Mouse (Mus musculus) c-Kit-positive CD71-positive TER-119-positive erythroid progenitor cells, embryonic 14.5 days (primary cell): ENCODE results near the gene Epha2.
A peak's percentile ranks its signal among the peaks of the same experiment; 100 is the strongest.

Experiments
- DNase-seq: peaks from one replicate; pipeline ENCODE4 v3.0.0-alpha.2; 2013; ENCODE audit warnings: low spot score

Epha2 gene

DNA sequence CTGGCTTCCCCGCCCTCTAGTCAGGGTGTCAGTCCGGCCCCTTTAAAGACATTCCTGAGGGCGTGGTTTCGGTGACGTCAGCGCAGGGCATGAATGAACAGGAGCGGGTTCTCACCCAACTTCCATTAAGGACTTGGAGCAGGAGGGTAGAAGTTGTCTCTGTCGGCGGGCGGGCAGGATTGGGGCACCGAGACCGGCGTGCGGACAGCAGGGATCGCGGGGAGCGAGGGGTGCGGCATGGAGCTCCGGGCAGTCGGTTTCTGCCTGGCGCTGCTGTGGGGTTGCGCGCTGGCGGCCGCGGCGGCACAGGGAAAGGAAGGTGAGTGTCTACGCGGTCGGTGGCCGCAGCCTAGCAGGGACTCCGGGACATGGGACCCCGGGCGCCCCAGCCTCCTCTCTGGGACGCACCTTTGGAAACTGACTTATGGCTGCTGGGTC, at the start of gene Epha2:
TSS of gene Epha2 (plus strand) at position 125 of the 438 bp plus-strand sequence.
- DNase-seq = peak; percentile 14

DNA sequence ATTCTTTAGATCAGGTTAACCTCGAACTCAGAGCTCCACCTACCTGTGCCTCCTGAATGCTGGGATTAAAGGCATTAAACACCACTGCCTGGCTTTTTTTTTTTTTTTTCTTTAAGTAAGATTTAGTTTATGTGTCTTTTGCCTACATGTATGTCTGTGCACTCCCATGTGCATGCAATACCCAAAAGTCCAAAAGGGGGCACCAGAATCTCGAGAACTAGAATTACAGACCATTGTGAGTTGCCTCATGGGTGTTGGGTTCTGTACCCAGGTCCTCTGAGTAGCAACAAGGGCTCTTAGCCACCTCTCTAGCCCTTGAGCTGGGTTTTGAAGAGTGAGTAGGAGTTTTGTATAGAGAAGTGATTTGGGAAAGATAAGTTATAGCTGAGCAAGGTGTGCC, 48.4 kb upstream of the Epha2 start:
- DNase-seq = no peak

DNA sequence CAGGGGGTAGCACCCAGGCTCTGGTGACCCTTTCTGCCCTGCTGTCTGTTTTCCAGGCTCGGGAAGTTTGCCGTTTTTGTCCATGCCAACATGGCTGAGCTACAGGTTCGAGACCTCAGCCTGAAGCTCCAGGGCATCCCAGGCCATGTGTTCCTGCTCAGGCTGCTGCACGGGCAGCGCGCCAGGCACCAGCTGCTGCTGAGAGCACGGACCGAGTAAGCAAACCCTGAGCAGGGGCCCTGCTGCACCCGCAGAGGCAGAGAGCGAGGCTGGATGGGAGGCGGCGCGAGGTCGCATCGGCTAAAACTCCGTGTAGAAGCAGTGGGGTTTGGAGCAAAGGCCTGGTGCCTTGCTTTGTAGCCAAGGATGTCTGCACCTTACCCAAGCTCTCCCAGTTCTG, 46.8 kb upstream of the Epha2 start:
- DNase-seq = no peak

DNA sequence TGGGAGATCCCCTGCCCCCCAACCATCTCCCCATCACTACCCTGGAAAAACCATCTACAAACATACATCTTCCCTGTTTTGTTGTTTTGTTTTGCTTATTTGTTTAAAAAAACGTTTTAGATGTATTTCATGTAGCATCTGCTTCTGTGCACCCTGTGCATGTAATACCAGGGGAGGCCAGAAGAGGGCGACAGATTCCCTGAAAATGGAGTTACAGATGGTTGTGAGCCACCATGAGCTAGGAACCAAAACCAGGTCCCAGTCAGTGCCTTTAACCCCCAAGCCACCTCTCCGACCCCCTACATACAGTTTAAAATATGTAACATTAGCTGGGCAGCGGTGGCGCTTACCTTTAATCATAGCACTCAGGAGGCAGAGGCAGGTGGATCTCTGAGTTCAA, 43.6 kb upstream of the Epha2 start:
- DNase-seq = no peak

DNA sequence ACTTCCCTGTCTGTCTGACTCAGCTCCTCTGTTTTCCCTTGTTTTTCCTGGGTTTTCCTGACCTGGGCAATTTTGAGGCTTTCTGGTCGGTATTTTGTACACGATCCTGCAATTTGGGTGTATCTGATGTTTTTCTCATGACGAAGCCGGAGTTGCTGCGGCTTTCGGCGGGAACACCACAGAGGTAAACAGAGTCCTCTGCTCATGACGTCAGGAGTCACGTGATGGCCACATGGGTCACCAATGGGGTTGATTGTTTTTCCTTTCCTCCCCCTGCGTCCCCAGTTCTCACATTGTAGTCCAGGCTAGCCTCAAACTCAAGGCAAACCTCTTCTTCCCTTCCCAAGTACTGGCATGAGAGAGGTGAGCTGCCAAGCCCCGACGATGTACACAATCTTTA, 41.6 kb upstream of the Epha2 start:
- no peak for DNase-seq

DNA sequence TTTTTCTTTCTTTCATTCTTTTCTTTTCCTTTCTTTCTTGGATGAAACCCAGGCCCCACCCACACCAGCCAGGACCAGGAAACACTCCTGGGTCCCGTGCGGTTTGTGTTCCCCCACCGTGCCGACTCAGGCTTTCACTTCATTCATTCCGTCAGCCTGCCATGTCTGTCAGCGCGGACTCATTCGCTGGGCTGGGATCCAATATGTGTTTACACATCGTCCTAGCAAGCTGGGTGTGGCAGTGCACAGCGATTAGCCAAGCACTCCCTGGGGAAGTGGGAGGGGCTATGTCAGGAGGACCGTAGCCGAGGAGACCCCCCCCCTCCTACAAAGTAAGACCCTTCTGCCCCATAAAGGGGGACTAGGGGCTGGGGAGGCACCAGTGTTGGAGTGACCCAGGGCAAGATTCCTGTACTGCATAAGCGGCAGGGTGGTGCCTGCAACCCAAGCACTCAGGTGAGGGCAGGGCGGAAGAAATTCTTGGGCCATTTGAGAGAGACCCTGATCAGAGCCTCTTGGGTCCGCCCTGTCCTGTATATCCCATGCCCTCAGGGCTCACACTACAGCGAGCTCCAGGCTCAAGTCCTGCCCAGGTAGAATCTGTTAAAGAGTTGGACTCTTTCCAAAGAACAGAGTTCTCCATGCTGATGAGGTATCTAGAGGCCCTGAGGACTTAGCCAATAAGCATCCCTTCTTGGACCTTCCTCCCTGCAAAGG, 40.9 kb upstream of the Epha2 start:
- DNase-seq = no peak

DNA sequence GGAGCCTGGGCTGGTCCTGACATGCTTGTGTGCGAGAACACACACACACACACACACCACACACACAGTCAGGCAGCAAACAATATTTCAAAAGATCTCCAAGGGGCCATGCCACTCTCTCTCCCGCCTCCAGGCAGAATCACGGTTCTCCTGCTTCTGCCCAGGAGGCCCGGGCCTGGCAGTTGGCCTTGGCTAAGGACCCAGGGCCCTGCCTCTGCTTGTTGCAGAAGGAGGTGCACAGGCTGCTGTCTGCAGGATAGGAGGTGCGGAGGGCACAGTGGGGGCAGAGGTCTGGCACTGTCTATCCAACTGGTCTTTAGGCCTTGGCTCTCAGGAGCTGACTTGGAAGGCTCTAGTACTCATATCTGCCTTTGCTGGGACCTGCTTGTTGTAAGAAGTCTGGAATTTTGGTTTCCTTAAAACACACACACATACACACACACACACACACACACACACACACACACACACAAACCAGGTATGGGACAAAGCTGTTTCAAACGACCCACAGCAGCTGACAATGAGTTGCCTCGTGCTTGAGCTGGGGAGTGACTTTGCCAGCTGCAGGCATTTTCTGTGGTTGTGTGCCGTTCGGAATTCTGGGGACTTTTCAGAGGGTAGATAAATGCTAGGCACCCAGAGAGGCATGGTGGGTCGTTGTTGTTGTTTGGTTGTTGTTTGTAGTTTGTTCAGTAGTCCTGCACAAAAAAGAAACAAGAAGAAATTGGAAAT, 38.0 kb upstream of the Epha2 start:
- DNase-seq = no peak

DNA sequence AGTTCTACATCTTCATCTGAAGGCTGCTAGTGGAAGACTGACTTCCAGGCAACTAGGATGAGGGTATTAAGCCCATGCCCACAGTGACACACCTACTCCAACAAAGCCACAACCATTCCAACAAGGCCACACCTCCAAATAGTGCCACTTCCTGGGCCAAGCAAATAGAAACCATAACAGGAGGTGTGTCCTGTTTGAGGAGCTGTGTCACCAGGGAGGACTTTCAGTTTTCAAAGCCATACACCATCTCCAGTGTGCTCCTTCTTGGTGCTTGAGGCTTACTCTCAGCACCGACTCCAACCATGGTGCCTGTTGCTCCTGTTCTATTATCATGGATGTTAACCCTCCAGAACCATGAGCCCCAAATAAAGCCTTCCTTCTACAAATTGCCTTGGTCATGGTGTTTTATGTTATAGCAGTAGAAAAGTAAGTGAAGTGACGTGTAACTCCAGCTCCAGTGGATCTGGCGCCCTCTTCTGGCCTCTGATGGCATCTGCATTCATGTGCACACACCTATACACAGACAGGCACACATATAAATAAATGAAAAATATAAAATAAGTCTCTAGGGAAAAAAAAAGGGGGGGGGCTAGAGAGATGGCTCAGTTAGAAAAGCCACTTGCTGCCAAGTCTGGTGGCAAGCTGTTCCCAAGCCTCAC, 34.9 kb upstream of the Epha2 start:
- no peak for DNase-seq

DNA sequence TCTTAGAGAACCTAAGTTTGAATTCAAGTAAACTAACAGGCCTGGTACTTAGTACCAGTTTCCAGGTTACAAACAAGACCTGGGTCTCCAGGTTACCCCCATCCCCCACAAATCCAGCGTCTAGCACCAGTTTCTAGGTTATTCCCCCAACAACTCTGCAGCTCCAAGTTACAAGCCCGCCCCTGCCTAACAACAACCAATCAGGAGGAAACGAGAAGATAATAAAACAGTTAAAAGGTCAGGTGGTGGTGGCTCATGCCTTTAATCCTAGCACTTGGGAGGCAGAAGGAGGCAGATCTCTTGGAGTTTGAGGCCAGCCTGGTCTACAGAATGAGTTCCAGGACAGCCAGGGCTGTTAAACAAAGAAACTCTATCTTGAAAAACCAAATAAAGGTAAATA, 33.8 kb upstream of the Epha2 start:
- DNase-seq = no peak

DNA sequence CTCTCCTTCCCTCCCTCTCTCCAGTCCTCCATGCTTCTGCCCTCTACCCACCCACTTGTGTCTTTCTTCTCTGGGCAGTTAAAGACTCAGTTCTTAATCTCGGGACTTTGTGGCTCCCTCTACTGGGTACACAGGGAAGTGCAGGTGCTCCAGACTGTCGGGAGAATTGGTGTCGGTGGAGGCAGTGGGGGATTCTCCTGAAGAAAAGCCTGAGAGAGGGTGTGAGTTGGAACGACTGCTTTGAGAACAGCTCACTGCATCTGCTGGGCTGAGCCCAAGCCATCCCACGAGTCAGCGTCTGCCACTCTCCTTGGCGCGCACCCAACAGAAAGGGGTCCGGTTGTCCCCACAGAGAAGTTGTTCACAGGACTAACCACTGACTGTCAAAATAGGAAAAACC, 33.2 kb upstream of the Epha2 start:
- DNase-seq = peak; percentile 47

DNA sequence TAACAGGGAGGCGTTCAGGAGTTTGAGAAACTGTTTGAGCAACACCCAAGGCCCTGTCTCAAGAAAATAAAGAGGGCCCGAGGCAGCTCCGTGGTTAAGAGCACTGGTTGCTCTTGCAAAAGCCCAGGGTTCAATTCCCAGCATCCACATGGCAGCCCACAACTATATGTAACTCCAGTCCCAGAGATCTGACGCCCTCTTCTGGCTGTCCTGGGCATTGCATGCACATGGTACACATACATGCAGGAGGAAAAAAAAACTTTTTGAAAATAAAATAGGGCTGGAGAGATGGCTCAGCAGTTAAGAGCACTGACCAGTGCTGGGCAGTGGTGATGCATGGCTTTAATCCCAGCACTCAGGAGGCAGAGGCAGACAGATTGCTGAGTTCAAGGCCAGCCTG, 32.7 kb upstream of the Epha2 start:
- no peak for DNase-seq

DNA sequence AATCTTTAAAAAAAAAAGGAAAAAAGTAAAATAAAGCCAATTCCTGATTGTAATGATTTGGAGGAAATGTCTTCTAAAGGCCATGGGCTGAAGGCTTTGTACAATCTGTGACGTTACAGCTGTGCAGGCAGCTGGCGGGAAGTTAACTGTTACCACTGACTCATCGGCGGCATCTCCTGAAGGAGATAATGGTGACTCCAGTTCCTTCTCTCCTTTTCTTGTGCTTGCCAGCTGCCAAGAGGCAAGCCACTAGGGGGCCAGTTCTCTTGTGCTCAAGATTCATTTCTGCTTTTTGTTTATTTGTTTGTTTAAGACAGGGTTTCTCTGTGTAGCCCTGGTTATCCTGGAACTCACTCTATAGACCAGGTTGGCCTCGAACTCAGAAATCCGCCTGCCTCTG, 32.0 kb upstream of the Epha2 start:
- DNase-seq = no peak

DNA sequence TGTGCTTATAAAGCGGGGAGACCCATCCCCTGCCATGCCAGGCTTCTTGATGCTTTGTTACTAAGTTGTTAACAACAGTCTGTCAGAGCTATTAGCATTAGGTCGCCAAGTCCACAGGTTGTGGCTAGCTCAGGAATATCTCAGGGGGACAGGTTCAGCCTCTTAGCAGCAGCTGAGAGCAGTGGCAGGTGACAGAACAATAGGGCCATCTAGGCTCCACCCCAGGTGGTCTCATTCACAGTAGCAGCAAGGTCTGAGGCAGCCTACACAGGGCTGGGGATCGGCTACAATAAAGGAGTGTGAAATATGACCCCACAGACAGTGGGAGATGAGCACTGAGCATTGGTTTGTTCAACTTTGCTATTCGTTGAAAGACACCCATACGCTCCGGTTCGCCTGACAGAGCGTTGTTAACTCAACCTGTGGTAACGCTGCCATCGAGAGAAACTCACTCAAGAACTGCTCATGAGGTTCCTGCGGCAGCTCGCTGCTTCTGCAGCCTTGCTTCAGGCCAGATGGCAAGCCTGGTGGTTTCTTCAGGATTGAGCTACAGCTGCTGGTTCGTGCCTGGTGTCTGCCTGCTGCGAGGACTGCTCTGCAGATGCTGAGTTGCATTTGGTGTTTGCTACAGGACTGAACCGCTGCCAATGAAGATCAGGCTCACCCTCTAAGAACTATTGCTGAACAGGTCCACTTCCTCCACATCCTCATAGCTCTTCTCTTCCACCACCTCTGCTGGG, 30.7 kb upstream of the Epha2 start:
- DNase-seq = no peak

DNA sequence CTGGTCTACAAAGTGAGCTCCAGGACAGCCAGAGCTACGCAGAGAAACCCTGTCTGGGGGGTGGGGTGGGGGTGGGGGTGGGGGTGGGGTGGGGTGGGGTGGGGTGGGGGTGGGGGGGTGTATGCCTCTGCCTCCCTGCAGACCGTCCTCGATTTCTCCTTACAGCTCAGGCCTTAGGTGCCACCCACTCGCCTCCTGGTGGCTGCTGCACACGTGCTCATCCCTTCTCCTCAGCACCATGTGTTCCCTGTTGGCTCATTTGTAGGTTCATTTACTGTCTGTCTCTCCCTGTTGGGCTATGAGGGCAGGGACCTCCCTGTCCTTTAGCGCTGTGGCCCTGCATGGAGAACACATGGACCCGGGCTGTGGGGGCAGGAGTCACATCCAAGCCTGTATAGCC, 29.8 kb upstream of the Epha2 start:
- no peak for DNase-seq

DNA sequence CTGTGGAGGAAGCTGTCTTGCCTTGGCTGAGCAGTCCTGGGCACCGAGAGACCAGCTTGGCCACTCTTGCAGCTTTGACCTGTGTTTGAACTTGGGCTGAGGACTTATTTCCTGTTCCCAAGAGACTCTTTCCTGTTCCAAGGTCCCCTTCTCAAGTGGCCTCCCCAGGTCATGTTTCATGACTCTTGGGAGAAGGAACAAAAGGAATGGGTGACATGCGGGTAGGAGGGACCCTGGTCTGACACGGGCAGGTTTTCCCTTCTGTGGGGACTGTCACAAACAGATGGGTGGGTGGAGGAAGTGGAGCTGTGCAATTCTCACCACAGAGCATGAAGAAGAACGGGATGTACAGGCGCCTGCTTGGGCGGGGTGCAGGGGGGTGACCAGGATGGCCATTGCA, 29.3 kb upstream of the Epha2 start:
- no peak for DNase-seq

DNA sequence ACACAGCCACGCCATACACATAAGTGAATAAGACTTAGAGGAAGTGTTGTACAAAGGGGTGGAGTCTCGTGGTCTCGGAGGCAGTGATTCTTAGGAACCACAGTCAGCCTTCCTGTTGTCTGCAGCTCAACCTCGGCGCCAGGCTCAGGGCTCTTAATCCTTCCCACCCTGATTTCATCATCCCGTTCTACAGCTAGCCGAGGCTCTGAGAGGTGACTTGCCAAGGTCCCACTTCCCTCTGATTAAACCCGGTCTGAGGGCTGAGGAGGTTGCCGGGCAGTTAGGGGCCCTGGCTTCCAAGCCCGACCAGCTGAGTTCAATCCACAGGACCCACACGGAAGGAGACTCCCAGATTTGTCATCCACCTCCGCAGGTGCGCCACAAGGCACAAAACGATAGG, 28.2 kb upstream of the Epha2 start:
- DNase-seq = no peak

DNA sequence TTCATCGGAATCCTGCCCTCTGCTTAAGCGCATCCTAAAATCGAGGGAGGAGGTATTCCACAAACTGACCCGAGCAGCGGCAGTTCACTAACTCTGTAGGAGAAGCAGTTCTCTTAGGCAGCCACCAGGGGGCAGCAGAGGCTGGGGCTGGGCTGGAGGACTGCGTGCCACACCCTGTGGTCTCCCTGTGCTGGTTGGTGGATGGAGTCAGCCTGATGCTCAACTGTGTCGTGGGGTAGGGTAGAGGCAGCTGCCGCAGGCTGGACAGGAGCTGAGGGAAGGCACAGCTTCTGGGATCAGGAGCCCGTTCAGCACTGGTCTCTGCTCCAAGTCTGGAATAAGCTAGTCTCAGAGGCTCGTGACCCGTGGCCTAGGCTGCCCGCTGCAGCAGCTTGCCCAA, 27.7 kb upstream of the Epha2 start:
- peak; percentile 40 for DNase-seq

DNA sequence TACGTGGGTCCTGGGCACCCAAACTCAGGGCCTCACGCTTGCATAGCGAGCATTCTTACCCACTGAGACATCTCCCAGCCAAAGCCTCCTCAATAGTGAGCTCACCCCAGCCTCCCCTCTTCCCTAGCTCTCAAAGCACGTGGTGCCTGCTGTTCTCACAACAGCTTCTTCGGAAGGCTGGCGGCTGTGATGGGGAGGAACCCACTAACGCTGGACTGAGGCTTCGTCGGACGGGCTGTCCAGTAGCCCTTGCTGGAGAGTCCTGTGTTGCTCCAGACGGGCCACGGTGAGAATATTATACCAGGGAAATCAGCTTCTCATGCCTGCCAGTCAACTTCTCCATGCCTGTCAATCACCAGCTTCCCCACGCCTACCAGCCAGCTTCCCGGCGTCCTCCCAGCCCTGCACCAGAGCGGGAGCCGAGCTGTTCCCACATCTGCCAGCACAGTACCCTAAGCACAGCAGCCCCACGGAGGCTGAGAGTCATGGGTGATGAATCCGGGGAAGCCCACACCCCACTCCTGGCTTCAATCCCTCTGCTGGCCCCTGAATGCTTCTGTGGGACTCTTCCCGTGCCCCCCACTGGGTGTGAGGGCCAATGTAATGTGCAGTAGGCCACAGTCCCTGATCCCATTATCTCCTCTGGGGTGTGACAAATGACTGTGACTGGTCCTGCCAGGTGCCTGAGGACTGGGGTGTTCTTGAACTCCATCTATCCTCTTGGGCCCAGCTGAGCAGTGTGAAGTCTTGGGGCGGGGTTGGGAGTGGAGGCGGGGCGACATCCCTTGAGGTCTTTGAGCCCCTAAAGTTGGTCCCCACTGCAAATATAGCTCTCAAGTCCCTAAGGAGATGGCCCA, 26.3 kb upstream of the Epha2 start:
- no peak for DNase-seq

DNA sequence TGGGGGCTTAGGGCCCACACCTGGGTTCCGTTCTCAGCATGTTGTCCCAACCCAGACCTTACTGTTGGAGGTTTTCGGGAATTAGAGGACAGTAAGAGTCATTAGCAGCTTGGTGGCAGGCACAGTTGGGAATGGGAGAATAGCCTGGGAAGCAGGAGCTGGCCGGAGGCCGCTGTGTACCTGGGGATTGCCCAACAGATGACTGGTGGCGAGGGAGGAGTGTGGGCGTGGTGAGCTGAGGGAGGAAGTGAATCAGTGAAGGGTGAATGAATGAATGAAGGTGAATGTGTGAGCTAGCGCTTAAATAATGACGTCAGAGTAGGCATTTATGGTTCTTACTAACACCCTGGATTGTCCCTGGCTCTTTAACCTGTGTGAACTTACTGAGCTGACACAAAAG, 23.9 kb upstream of the Epha2 start:
- no peak for DNase-seq

DNA sequence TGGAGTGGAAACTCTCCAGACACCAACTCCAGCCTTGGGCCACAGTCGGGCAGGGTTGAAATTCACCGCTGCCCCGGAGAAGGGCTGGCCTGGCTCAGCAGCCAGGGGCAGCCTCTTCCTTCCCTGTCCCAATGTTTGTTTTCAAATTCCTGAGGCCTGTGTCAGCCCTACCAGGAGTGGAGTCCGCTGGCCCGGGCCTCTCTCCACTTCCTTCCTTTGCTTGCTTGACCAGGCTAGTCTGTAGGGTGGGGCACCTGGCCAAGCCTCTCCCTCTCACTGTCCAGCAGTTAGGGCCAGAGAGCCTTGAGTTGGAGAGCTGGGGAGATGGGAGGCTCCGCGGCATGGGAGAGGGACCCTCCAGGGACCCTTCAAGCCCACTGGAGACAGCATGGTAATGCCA, 22.9 kb upstream of the Epha2 start:
- DNase-seq = no peak

DNA sequence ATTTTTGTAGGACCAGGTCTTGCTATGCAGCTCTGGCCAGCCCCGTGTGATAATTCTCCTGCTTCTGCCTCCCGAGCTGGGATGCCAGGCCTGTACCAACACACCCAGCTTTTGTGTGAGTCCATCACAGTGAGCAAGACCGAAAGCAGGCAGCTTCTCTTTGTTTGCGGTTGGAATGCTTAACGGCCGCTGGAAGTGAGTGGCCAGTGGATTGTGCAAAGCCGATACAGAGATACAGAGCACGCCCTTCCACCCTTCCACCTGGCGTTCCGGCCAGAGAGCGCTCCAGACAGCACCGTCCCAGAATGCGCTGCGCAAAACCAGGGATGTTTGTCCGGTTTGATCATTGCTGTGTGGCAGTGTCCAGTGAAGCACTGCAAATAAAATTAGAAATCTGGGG, 21.7 kb upstream of the Epha2 start:
- no peak for DNase-seq

DNA sequence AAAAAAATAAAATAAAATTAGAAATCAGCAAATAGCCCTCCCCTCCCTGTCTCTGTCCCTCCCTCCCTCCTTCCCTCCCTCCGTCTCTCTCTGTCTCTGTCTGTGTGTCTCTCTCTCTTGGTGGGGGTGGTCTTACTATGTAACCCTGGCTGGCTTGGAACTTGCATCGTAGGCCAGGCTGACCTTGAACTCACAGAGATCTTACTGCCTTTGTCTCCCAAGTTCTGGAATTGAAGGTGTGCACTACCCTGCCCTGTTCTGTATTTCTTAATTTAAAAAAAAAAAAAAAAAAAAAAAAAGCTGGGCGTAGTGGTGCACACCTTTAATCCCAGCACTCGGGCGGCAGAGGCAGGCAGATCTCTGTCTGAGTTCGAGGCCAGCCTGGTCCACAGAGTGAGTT, 21.3 kb upstream of the Epha2 start:
- DNase-seq = no peak
